Mouse (Mus musculus): Measurements from ENCODE around the gene Atrx.
"Not testable (repeated sequence)": the region's sequence is repeated elsewhere in the genome, so short reads cannot be mapped to it uniquely, and the experiment has no call there.

Atrx gene

GRCm38 (mm10) chrX:105928861-105929477 lies at the start of gene Atrx:
Gene Atrx, minus strand, starts transcription at chrX:105929403.
- peak; percentile 64 to 76 for DNase-seq

- DNase-seq: not testable (repeated sequence)
Measured at GRCm38 (mm10) chrX:105957091-105957490, 27.9 kb upstream of the Atrx start.

- no peak for DNase-seq
Measured at GRCm38 (mm10) chrX:105953999-105954398, 24.8 kb upstream of the Atrx start.

GRCm38 (mm10) chrX:105946357-105946756 lies 17.2 kb upstream of the Atrx start:
- no peak for DNase-seq

GRCm38 (mm10) chrX:105939245-105939644 lies 10.0 kb upstream of the Atrx start:
- DNase-seq: no peak

GRCm38 (mm10) chrX:105937736-105938135 lies 8.5 kb upstream of the Atrx start:
- DNase-seq: no peak

- no peak for DNase-seq
Measured at GRCm38 (mm10) chrX:105934341-105934740, 5.1 kb upstream of the Atrx start.

GRCm38 (mm10) chrX:105929478-105930038 lies 355 bp upstream of the Atrx start:
- no peak for DNase-seq

GRCm38 (mm10) chrX:105927941-105928860 lies 1.0 kb downstream of the Atrx start:
- peak; percentile 28 to 49 for DNase-seq

- peak in 1 of 2 experiments; percentile 2 for DNase-seq
Measured at GRCm38 (mm10) chrX:105926121-105926735, 3.0 kb downstream of the Atrx start.

- no peak for DNase-seq
Measured at GRCm38 (mm10) chrX:105924326-105925070, 4.7 kb downstream of the Atrx start.

- DNase-seq: no peak
Measured at GRCm38 (mm10) chrX:105923896-105924295, 5.3 kb downstream of the Atrx start.

GRCm38 (mm10) chrX:105922986-105923385 lies 6.2 kb downstream of the Atrx start:
- not testable (repeated sequence) for DNase-seq

- DNase-seq: peak; percentile 37 to 40
Measured at GRCm38 (mm10) chrX:105921421-105921820, 7.8 kb downstream of the Atrx start.

- no peak for DNase-seq
Measured at GRCm38 (mm10) chrX:105911728-105912127, 17.5 kb downstream of the Atrx start.

GRCm38 (mm10) chrX:105901611-105902010 lies 27.6 kb downstream of the Atrx start:
- DNase-seq: no peak

- no peak for DNase-seq
Measured at GRCm38 (mm10) chrX:105886921-105887320, 42.3 kb downstream of the Atrx start.

- DNase-seq: peak in 1 of 2 experiments; percentile 4
Measured at GRCm38 (mm10) chrX:105864367-105864766, 64.8 kb downstream of the Atrx start.

- DNase-seq: no peak
Measured at GRCm38 (mm10) chrX:105824462-105824861, 104.7 kb downstream of the Atrx start.

GRCm38 (mm10) chrX:105794806-105795403 lies 134.3 kb downstream of the Atrx start:
- no peak for DNase-seq

- DNase-seq: no peak
Measured at GRCm38 (mm10) chrX:105773281-105773680, 155.9 kb downstream of the Atrx start.

GRCm38 (mm10) chrX:105767932-105768331 lies 161.3 kb downstream of the Atrx start:
- DNase-seq: no peak
